Mouse (Mus musculus): ENCODE results near the gene Ypel2. TPM values are rescaled to one million over a fixed set of nuclear protein-coding genes. Genes with fewer than 3 reads are reported as not detected.

The Ypel2 gene
- polyA plus RNA-seq, 1 experiment, result 4.7 TPM

- TF ChIP-seq CTCF (IDR thresholded peaks at IDR 0.05; ENCODE audit: control insufficient read depth, insufficient read depth, low read length) (no peak), POLR2A (IDR thresholded peaks at IDR 0.05; ENCODE audit: borderline replicate concordance, control insufficient read depth, low read depth, low read length) (no peak)
- Histone ChIP-seq H3K4me1 (ENCODE audit: control insufficient read depth, insufficient read depth, low read length) (0 out of 2 replicates have a peak, but pooled peaks cover 1% of the 10 kb centered on the region), H3K27ac (ENCODE audit: control insufficient read depth, insufficient read depth, low read depth, low read length, poor library complexity) (no peak overlapping the region), H3K4me3 (replicated peaks; ENCODE audit: control insufficient read depth, low read depth, low read length) (no peak overlapping the region)
- WGBS, result 33% methylated on average over 5 of the region's 5 CpGs
Measured at GRCm38 (mm10) chr11:86907889-86908590, 85.5 kb downstream of the Ypel2 start.

- Histone ChIP-seq H3K4me3 (replicated peaks; ENCODE audit: control insufficient read depth, low read depth, low read length) (no peak overlapping the region), H3K4me1 (ENCODE audit: control insufficient read depth, insufficient read depth, low read length) (0 out of 2 replicates have a peak, but pooled peaks cover 1% of the 10 kb centered on the region), H3K27ac (ENCODE audit: control insufficient read depth, insufficient read depth, low read depth, low read length, poor library complexity) (no peak overlapping the region)
- WGBS, result 68% methylated on average over 11 of the region's 11 CpGs
- TF ChIP-seq POLR2A (IDR thresholded peaks at IDR 0.05; ENCODE audit: borderline replicate concordance, control insufficient read depth, low read depth, low read length) (no peak), CTCF (IDR thresholded peaks at IDR 0.05; ENCODE audit: control insufficient read depth, insufficient read depth, low read length) (no peak)
Measured at GRCm38 (mm10) chr11:86906767-86907662, 86.5 kb downstream of the Ypel2 start.

- H3K4me3 ChIP-seq (replicated peaks; ENCODE audit: control insufficient read depth, low read depth, low read length), result no peak overlapping the region
- H3K27ac ChIP-seq (ENCODE audit: control insufficient read depth, insufficient read depth, low read depth, low read length, poor library complexity), result no peak overlapping the region
- H3K4me1 ChIP-seq (ENCODE audit: control insufficient read depth, insufficient read depth, low read length), result 0 out of 2 replicates have a peak, but pooled peaks cover 1% of the 10 kb centered on the region
- TF ChIP-seq POLR2A (IDR thresholded peaks at IDR 0.05; ENCODE audit: borderline replicate concordance, control insufficient read depth, low read depth, low read length) (no peak), CTCF (IDR thresholded peaks at IDR 0.05; ENCODE audit: control insufficient read depth, insufficient read depth, low read length) (no peak)
- WGBS, result 84% methylated on average over 6 of the region's 6 CpGs
Measured at GRCm38 (mm10) chr11:86906257-86906656, 87.2 kb downstream of the Ypel2 start.

GRCm38 (mm10) chr11:86905261-86905660 lies 88.2 kb downstream of the Ypel2 start:
- WGBS, result 73% methylated on average over 2 of the region's 2 CpGs
- TF ChIP-seq CTCF (IDR thresholded peaks at IDR 0.05; ENCODE audit: control insufficient read depth, insufficient read depth, low read length), result no peak
- no peak for TF ChIP-seq POLR2A (IDR thresholded peaks at IDR 0.05; ENCODE audit: borderline replicate concordance, control insufficient read depth, low read depth, low read length)
- H3K4me3 ChIP-seq (replicated peaks; ENCODE audit: control insufficient read depth, low read depth, low read length), result no peak overlapping the region
- H3K4me1 ChIP-seq (ENCODE audit: control insufficient read depth, insufficient read depth, low read length), result 0 out of 2 replicates have a peak, but pooled peaks cover 1% of the 10 kb centered on the region
- no peak overlapping the region for H3K27ac ChIP-seq (ENCODE audit: control insufficient read depth, insufficient read depth, low read depth, low read length, poor library complexity)

GRCm38 (mm10) chr11:86904706-86905105 lies 88.8 kb downstream of the Ypel2 start:
- no peak overlapping the region for H3K27ac ChIP-seq (ENCODE audit: control insufficient read depth, insufficient read depth, low read depth, low read length, poor library complexity)
- 0 out of 2 replicates have a peak, but pooled peaks cover 1% of the 10 kb centered on the region for H3K4me1 ChIP-seq (ENCODE audit: control insufficient read depth, insufficient read depth, low read length)
- 77% methylated on average over 4 of the region's 4 CpGs for whole genome bisulfite sequencing
- no peak for TF ChIP-seq CTCF (IDR thresholded peaks at IDR 0.05; ENCODE audit: control insufficient read depth, insufficient read depth, low read length)
- no peak for TF ChIP-seq POLR2A (IDR thresholded peaks at IDR 0.05; ENCODE audit: borderline replicate concordance, control insufficient read depth, low read depth, low read length)
- no peak overlapping the region for H3K4me3 ChIP-seq (replicated peaks; ENCODE audit: control insufficient read depth, low read depth, low read length)

GRCm38 (mm10) chr11:86898367-86898766 lies 95.1 kb downstream of the Ypel2 start:
- TF ChIP-seq POLR2A (IDR thresholded peaks at IDR 0.05; ENCODE audit: borderline replicate concordance, control insufficient read depth, low read depth, low read length), result no peak
- no peak for TF ChIP-seq CTCF (IDR thresholded peaks at IDR 0.05; ENCODE audit: control insufficient read depth, insufficient read depth, low read length)
- no peak overlapping the region for H3K4me3 ChIP-seq (replicated peaks; ENCODE audit: control insufficient read depth, low read depth, low read length)
- H3K4me1 ChIP-seq (ENCODE audit: control insufficient read depth, insufficient read depth, low read length), result peaks cover 1% of the 10 kb centered on the region
- WGBS, result 45% methylated on average over 2 of the region's 2 CpGs
- H3K27ac ChIP-seq (ENCODE audit: control insufficient read depth, insufficient read depth, low read depth, low read length, poor library complexity), result no peak overlapping the region

GRCm38 (mm10) chr11:86895567-86895966 lies 97.9 kb downstream of the Ypel2 start:
- 58% methylated on average over 3 of the region's 3 CpGs for WGBS
- Histone ChIP-seq H3K27ac (ENCODE audit: control insufficient read depth, insufficient read depth, low read depth, low read length, poor library complexity) (no peak overlapping the region), H3K4me3 (replicated peaks; ENCODE audit: control insufficient read depth, low read depth, low read length) (no peak overlapping the region), H3K4me1 (ENCODE audit: control insufficient read depth, insufficient read depth, low read length) (peaks cover 1% of the 10 kb centered on the region)
- no peak for TF ChIP-seq CTCF (IDR thresholded peaks at IDR 0.05; ENCODE audit: control insufficient read depth, insufficient read depth, low read length)
- TF ChIP-seq POLR2A (IDR thresholded peaks at IDR 0.05; ENCODE audit: borderline replicate concordance, control insufficient read depth, low read depth, low read length), result no peak

GRCm38 (mm10) chr11:86895156-86895555 lies 98.4 kb downstream of the Ypel2 start:
- 59% methylated on average over 9 of the region's 9 CpGs for WGBS
- TF ChIP-seq POLR2A (IDR thresholded peaks at IDR 0.05; ENCODE audit: borderline replicate concordance, control insufficient read depth, low read depth, low read length) (no peak), CTCF (IDR thresholded peaks at IDR 0.05; ENCODE audit: control insufficient read depth, insufficient read depth, low read length) (no peak)
- Histone ChIP-seq H3K4me3 (replicated peaks; ENCODE audit: control insufficient read depth, low read depth, low read length) (no peak overlapping the region), H3K27ac (ENCODE audit: control insufficient read depth, insufficient read depth, low read depth, low read length, poor library complexity) (no peak overlapping the region), H3K4me1 (ENCODE audit: control insufficient read depth, insufficient read depth, low read length) (peaks cover 1% of the 10 kb centered on the region)
